Mouse (Mus musculus) heart, postnatal 4 days (tissue): ENCODE measurements around the gene 1700030J22Rik. TPM values are rescaled to one million over a fixed set of nuclear protein-coding genes. Genes with fewer than 3 reads are reported as not detected.

ENCODE experiments used
- DNase-seq: peaks from one replicate; pipeline ENCODE4 v3.0.0; 2021
- total RNA-seq, 2 experiments: library from RNA; stranded (reverse); gene quantifications; 2 replicates each; pipeline ENCODE4 v1.2.3; 2021

1700030J22Rik gene
- under 1 TPM; 0.47 to 0.55 TPM for total RNA-seq

DNA sequence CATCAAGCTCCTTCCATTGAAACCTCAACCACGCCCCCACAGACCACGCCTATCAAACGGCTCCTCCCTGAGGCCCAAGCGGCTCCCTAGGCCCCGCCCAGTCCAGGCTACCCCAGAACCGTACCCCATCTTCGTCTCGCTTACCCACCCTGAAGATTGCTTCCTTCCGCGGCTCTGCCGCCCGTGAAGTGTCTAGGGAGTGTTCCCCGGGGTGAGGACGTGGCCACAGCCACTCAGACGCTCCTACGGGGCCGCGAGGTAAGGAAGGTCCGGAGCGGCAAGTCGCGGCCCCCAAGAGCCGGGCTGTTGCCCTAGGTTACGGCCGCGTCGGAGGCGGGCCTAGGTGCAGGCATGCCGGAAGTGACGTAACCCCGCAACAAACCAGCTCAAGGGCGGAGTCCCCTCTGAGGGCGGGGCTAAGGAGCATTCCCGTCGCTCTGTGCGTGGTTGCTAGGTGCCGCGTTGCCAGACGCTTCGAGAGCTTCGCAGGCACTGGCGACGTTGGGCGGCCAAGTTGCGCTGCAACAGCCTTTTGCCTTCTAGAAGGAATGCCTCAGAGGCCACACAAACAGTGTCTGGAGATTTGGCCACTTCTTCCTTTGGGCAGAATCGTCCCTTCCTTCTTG lies at the start of gene 1700030J22Rik:
Gene 1700030J22Rik (minus strand): TSS at position 329 of the 626 bp plus-strand sequence.
- peak; percentile 99 for DNase-seq

DNA sequence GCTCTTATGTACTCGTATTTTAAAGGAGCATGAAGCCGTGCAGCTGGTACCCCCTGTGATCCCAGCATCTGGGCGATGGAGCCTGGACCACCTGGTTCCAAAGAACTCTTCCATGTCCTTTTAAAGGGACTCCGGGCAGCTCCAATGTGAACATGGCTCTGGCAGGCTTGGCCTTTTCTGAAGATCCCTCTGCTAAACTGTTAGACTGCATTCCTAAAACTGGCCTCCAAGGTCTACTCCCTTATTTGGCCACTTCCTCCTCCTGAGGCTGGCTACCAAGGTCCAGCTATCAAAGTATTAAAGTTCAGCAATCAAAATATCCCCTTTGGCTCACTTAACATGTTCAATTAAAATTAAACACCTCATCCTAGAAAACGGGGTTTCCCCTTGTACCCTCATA lies 48.8 kb upstream of the 1700030J22Rik start:
- DNase-seq: no peak

DNA sequence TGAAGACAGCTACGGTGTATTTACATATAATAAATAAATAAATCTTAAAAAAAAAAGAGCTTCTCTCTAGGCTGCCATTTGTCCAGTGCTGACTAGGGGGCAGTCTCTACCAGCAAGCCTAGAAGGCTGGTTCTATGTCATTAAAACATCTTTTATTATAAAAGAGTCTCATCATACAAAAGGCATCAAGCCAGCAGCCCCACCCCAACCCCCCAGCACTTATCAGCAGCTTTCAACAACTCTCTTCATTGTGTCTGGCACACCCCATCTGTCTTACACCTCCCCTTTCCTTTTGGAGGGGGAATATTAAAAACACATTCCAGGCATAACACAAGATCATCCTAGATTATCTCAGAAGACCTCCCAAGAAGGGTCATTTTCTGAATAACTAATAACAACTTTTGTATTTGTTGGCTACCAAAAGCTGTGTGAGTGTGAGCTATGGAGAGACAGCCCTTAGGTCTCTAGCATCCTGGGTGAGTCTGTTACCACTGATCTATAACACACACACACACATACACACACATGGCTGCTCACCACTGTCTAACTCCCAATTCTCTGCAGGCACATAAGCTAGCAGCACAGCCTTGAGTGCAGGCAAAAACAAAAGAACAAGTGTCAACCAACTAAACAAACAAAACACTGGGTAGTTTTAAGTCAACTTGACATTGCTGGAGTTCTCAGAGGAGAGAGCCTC lies 43.7 kb upstream of the 1700030J22Rik start:
- peak; percentile 13 for DNase-seq

DNA sequence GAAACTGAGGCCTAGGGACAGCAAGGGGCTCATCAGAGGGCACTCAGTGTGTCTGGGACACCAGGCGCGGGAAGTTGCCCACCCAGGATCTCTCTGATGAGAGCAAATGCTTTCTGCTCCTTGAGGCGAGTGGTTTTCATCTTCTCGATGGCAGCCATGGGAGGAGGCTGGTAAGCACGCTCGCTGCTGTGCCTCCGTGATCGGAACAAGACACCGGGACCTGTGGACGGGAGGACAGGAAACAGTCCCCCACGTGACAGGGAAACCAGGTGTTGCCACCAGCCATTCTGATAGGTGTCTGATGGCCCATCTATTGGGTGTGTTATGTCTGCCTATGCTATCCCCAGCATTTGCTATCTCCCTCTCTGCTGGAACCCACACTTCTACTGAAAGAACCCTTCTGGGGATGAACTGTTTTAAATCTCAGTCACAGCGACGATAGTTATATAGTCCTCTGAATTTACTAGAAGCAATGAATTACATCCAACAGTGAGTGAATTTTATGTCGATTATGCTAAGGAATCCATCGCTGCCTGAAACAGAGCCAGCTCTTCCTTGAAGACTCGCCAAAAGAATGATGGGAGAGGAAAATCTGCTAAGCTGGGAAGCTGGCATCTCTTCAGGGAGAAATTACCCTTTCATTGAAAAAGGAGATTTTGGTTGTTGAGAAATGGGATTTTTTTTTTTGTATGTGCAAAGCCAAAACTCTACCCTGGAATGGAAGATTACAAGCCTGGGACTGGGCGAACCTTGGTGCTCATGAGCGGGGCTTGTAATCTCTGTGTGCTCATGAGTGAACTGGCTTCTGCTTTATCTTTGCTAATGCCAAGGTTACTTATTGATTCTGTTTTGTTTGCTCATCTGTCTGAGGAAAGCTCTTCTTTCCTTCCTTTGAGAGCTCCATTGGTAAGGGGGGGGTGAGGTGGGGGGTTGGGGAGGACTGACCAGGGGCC lies 40.8 kb upstream of the 1700030J22Rik start:
- no peak for DNase-seq

DNA sequence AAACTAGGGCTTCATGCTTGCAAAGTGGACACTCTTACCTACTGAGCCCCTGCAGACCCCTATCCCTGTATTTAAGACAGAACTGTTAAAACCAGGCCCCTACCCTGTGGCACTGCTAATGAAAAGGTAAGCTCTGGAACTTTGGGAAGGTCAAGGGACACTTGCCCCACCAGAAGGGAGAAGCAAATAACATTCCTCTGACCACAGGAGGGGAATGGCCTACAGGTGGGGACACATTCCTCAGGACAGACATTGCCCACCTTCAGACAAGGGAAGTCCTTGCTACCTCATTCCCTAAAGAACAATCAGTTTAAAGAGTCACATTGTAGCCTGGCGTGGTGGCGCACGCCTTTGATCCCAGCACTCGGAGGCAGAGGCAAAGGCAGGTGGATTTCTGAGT lies 39.1 kb upstream of the 1700030J22Rik start:
- DNase-seq: no peak

DNA sequence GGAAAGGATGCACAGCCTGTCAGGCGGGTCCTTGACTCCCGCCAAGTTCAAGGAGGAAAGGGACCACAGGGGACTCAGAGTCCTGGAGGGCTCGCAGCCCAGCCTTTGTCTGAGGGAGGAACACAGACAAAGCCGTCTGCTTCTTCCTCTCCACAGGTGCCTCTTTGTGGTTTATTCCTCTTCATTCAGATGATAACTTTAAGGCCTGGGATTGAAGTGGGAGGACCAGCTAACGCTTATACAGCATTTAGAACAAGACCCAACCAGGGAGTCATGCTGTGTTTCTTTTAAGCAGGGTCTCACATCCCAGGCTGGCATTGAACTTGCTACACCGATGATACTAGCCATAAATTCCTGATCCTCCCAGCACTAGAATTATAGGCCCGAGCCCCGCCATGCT lies 38.2 kb upstream of the 1700030J22Rik start:
- DNase-seq: no peak

DNA sequence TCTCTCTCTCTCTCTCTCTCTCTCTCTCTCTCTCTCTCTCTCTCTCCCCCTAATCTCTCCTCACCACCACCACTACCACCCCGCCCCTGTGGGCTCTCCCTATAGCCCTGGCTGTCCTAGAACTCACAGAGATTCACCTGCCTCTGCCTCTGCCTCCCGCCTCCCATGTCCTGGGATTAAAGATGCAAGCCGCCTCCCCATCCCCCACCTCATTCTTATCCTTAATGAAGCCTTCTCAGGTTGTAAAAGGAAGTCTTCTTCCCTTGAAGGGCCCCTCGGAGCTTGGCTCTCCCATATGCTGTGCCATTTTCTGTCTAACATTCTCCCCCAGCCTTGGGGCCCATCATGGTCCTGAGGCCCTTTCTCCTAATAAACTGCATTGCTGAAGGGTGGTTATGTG lies 36.9 kb upstream of the 1700030J22Rik start:
- no peak for DNase-seq

DNA sequence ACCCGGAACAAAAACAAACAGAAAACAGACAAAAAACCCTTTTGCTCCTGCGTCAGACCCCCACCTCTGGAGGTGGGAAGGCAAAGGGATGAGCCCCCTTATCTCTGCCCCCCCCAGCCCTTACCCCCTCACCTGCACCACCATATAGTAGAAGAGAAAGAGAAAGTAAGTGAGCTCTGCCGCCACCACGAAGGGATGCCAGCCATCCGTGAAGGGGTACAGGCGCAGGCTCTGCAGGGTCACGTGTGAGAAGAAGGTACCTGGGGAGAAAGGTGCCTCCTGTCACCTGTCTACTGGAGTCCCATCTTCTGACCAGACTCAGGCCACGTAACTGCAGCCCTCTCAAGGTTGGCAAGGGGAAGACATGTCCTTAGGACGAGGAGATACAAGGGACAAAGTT lies 32.6 kb upstream of the 1700030J22Rik start:
- no peak for DNase-seq

DNA sequence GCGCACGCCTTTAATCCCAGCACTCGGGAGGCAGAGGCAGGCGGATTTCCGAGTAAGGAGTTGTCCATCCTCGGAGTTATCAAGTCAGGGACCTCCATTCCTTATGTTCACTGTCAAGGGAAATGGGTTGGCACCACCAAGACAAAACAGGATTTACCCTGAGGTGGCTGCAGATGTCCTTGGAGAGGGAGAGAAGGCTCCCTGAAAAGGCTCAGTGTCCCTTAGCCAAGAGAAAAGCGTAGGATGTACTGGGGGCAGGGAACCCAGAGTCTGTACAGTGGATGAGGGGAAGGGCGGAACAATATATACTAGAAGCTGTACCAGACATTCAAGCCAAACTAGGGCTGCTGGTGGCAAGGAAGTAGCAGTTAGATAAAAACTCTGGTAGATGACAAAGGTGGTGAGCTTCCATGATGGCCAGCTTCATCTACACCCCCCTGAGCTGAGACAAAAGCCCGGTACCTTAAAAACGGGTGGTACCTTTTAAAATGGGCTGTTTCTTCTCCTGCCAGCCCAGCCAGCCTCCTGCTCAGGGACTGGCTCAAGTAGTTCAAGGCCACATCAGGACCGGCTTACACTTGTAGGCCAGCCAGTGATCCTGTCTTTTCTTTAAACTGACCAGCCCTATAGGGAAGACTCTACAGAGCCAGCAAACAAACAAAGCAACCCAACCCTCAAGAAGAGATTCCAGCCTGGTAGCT lies 15.4 kb upstream of the 1700030J22Rik start:
- no peak for DNase-seq

DNA sequence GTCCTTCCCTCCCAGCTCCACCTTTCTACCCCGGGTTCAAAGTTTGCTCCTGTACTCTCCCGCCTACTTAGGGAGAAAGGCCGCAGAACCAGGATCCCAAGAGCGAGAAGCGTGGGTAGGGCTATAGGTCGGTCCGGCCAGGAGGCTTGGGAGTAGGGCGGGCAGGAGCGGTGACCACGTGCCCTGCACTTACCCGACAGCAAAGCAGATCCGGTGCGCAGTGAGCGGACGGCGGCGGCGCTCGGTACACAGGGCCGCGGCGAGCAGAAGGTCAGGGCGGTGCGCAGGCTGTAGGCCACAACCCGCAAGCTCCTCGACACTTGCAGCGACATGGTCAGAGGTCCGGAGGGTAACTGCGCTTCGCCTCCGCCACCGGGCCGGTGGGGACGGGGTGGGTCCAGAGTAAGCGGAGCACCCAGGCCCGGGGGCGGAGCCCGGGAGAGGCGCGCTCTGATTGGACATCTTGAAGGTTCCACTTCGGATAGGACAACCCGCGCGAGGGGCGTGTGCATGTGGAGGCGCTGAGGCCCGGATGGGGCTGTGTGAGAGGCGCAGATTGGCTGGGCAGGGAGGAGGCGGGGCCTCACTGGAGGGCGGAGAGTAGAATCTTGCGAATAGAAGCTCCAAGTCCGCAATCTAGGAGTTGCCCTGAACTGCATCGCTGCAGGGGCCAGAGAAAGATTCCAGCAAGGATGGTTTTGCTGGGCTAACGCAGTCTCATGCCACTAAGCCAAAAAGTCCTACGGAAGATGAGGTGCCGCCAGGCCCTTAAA lies 14.5 kb upstream of the 1700030J22Rik start, which contains the start of gene Gcsh:
Gene Gcsh (minus strand): TSS at position 443 of the 773 bp plus-strand sequence.
- peak; percentile 99 for DNase-seq

DNA sequence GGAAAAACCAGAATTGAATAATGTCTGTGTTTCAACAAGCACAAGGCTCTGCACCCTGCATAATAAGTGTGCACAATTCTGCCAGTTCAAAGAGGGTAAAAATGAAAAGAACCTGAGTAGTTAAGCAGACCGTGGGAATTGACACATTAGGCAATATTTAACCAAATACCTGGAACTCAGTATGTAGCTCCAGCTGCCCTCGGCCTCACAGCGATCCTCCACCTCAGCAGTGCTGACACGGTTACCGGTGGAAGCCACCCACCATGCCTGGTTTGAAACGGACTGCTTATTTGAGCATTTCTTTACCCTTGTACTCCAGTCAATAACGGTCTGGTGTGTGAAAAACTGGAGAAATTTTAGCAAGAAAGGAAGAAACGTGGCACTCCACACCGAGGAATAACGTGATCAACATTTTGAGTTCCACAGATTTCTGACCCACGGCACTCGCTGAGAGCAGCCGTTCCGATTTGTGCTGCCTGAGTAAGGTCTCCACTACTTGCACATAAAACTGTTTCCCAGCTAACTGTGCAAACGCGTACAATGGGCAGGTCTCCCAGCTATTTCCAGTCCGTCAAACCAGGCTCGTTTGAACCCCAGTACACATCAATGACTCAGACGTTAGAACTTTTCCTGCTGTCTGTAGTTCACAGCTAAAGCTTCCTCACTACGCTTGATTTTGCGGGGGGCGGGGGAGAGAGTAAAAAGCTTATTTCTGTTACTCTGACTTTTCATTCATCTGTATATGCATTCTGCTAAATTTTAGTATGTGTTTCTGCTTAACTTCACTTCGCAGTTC lies 13.6 kb upstream of the 1700030J22Rik start:
- DNase-seq: no peak

DNA sequence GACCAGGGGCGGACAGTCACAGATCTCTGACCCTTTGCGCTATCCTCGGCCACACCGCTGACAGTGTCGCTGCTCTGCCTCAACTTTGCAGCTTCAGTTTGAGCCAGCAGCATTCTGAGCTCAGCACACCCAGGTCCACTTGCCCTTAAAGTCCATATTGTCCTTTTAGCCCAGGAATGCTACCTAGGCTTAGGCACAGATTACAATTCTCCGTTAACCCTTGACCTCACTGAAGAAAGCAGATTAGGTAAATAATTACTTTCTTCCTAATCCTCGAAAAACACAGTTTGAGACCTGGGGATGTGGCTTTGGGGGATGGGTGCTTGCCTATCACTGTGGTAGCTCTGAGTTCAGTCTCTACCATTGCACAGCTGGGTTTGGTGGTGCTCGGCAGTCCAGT lies 12.5 kb upstream of the 1700030J22Rik start:
- DNase-seq: no peak

DNA sequence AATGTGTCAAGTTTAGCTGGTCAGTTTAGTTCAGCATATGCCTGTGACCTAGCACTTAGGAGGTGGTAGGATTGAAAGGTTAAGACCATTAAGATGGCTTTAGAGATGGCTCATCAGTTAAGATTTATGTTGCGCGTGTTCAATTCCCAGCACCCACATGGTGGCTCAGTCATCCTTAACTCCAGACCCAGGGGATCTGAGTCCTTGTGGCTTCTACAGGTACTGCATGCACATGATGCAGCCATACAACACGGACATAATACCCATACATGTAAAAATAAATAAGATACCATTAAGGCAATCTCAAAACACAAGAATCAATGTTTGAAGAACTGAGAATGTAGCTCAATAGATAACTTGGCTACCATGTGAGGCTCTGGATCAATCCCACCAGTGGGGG lies 11.1 kb upstream of the 1700030J22Rik start:
- DNase-seq: no peak

DNA sequence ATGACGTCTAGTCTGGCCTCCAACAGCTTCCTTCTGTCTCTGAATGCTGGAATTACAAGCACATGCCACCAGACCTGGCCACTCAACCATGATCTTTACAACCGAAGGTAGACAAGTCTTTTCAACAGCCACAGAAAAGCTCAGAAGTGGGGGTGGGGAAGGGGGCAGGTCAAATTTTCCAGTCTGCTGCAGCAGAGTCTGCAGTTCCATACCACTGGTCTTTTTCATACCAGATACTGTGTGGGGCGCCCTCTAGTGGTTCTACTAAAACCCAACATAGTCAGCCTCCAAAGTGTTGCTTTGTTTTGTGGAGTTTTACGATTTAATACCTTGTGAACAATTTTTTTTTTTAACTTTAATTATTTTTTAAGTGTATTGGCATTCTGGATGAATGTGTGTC lies 1.4 kb upstream of the 1700030J22Rik start:
- DNase-seq: peak; percentile 74

DNA sequence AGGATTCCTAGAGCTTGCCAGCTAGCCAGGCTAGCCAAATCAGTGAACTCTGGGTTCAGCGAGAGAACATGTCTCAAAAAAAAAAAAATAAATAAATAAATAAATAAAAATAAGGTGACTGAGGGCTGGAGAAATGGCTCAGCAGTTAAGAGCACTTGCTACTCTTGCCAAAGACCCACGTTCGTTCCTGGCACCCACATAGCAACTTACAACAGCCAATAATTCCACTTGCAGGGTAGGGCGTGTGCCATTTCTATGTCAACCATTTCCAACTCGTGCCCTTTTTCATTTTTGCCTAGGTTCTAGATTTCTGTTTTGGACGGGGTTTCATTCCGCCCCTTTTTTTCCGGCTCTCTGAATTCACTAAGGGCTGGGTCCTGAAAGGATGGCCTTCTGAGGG lies 707 bp downstream of the 1700030J22Rik start:
- no peak for DNase-seq

DNA sequence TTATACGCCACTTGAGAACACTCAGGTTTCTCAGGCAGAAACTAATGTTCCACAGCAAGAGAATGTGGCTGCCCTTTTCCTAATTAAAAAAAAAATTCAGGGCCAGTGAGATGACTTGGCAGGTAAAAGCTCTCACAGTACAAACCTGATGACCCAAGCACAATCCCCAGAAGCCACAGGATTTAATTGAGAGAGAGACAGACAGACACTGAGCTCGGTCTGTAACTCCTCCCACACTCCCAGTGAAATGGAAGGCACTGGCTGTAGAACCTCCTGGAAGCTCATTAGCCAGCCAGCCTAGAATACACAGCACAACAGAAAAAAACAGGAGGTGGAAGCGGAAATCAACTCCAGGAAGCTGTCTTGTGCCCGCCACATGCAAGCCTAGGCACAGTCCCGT lies 3.2 kb downstream of the 1700030J22Rik start:
- no peak for DNase-seq

DNA sequence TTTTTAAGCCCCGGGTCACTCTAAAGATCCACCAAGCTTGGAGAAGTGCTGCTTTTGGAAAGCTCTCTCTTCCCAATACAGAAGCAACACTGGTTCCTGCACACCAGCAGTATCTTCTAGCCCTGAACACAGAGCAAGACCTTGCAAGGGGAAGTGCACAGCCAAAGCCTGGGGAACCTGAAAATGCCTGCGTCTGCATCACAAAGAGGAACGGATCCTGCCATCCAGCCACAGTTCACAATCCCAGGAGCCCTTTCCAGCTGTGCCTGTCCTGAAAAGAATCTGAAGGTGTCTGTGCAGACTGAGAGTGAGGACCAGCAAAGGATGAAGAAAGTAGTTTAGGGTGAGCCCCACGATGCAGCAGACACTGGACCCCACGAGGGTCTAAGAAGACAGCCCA lies 3.7 kb downstream of the 1700030J22Rik start:
- DNase-seq: no peak

DNA sequence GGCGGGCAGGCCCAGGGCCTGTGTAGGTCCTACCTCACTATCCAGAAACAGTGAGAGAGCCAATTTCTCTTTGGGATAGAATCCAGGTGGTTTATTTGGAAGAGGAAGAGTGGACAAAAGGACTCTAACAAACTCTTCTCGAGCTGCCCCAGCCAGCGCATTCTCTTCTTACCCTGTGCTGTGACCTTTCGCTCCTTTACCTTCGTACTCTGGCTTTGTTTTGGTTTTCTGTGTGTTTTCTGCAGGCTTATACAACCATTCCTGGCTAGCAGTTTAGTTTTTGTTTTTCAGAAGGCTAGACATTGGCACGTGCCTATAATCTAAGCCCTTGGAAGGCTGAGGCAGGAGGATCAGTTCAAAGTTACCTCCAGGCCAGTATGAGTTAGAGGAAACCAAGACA lies 9.2 kb downstream of the 1700030J22Rik start:
- DNase-seq: no peak

DNA sequence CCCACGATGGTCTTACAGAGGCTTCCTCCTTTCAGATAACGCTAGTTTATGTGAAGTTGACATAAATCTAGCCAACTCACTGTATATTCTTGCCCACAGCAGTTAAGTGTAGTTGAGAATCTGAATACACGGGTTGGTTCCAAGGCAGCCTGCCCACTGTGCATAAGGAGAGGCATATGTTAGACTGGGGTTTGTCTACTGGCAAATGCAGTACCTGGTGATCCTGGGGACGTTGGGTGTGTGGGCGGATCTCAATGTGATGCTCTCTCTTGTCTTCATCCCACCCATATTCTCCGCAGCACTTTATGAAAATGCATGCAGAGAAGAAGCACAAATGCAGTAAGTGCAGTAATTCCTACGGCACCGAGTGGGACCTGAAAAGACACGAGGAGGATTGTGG lies 24.3 kb downstream of the 1700030J22Rik start:
- DNase-seq: no peak

DNA sequence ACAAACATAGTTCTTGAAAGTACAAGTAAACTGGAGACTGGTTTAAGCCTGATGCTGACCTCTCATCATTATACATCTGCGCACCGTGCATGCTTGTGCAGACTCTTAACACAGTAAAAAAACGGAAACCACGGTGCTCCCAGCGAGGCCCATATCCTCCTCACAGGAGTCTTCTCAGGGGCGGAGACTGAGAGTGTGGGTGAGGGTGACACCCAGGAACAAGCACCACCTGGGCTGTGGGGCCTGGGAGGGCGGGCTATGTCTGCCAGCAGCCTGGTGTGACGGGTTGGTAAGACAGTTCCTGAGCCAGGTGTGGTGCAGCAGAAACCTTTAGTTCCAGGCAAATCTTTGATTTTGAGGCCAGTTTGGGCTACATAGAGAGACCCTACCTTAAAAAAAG lies 26.3 kb downstream of the 1700030J22Rik start:
- DNase-seq: no peak

DNA sequence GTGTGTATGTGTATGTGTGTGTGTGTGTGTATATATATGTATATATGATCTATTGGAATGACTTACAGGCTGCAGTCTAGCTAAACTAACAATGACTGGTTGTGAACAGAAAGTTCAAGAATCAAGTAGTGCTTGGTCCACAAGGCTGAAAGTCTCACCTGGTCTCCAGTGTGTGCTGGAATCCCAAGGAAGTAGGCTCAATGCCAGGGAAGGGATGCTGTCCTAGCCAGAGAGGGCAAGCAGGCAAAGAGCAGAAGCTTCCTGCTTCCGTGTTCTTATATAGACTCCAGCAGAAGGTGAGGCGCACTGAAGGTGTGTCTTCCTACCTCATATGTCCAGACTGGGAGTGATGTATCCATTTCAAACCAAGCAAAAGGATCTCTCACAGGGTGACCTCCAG lies 27.0 kb downstream of the 1700030J22Rik start:
- no peak for DNase-seq
